Mouse (Mus musculus) CH12.LX (cell line): ENCODE data around the gene Hbs1l.

ENCODE experiments used
- CTCF ChIP-seq, 2 experiments: IDR thresholded peaks in 1 of 2; conservative IDR thresholded peaks in 1 of 2; 2 replicates each; pipeline ENCODE4 v1.5.1; 2011 to 2012; ENCODE audit warnings: low read depth in 2 of 2, low read length in 2 of 2, improper control_type of control experiment in 1 of 2, inconsistent platforms in 1 of 2, mild to moderate bottlenecking in 1 of 2, moderate library complexity in 1 of 2
- EP300 ChIP-seq: IDR thresholded peaks from 2 replicates; pipeline ENCODE4 v1.6.1; 2011; ENCODE audit warnings: low read length, improper control_type of control experiment
- JUND ChIP-seq: conservative IDR thresholded peaks from 2 replicates; pipeline ENCODE4 v1.6.1; 2011; ENCODE audit warnings: low read depth, low read length, improper control_type of control experiment
- KAT2A ChIP-seq: IDR thresholded peaks from 2 replicates; pipeline ENCODE4 v1.6.1; 2012; ENCODE audit warnings: low read length, improper control_type of control experiment, inconsistent platforms; ENCODE audit not compliant: insufficient replicate concordance
- MEF2A ChIP-seq: IDR thresholded peaks from 2 replicates; pipeline ENCODE4 v1.6.1; 2014; ENCODE audit warnings: low read depth, mild to moderate bottlenecking, inconsistent platforms, low read length, improper control_type of control experiment, borderline replicate concordance
- MYC ChIP-seq: IDR thresholded peaks from 2 replicates; pipeline ENCODE4 v1.6.1; 2011; ENCODE audit warnings: low read depth, mild to moderate bottlenecking, improper control_type of control experiment, low read length
- POLR2A ChIP-seq: IDR thresholded peaks from 2 replicates; pipeline ENCODE4 v1.6.1; 2011; ENCODE audit warnings: low read depth, mild to moderate bottlenecking, improper control_type of control experiment, low read length

GRCm38 (mm10) chr10:21405707-21406534 is 110.1 kb downstream of the Hbs1l start:
- TF ChIP-seq CTCF (conservative IDR thresholded peaks at IDR 0.05 in 1 of 2, IDR thresholded peaks at IDR 0.05 in 1 of 2; ENCODE audit: low read depth in 2 of 2, low read length in 2 of 2) (no peak), JUND (no peak), MYC (no peak), POLR2A (no peak), MEF2A (no peak), EP300 (no peak), KAT2A (no peak)
